In genomic region chr4:114459591-114459990, GRCm38 (mm10) we compare ENCODE assay signal across 8 mouse cellular contexts. TPM values are rescaled to one million over a fixed set of nuclear protein-coding genes. Genes with fewer than 3 reads are reported as not detected.
DNase-seq lines count a peak whose midpoint lies in the region; ATAC-seq lines count a peak whose summit lies in the region.
"Had no signal": no experiment of that assay in that cellular context is flagged by ENCODE, and none has a peak within 500 bp of the region (broad histone marks: within the 10 kb centered on the region; RNA-seq: fewer than 3 reads in every experiment).

No protein-coding gene starts in this region.

- no peaks in the 10 kb centered on the region for H3K36me3 ChIP-seq in limb, embryonic 13.5 days
- H3K36me3 ChIP-seq in limb, embryonic 10.5 days: no peaks in the 10 kb centered on the region
- no peaks in the 10 kb centered on the region for H3K36me3 ChIP-seq in heart, embryonic 12.5 days
- H3K36me3 ChIP-seq in midbrain, embryonic 16.5 days (ENCODE audit: control insufficient read depth, insufficient read depth, low read length): no peaks in the 10 kb centered on the region
- H3K36me3 ChIP-seq: liver, embryonic 13.5 days had no signal

- H3K9ac ChIP-seq in limb, embryonic 13.5 days: no peak overlapping the region
- no peak overlapping the region for H3K9ac ChIP-seq in heart, embryonic 12.5 days
- no peak overlapping the region for H3K9ac ChIP-seq in midbrain, embryonic 16.5 days (ENCODE audit: low read depth, low read length)
- H3K9ac ChIP-seq: liver, embryonic 13.5 days had no signal

- ATAC-seq in limb, embryonic 13.5 days (ENCODE audit: low FRiP score, low read depth): 0 out of 2 replicates have a peak, but pooled peaks have one; percentile 24
- no peak for ATAC-seq in heart, embryonic 12.5 days (ENCODE audit: insufficient number of reproducible peaks, low FRiP score)
- peak; percentile 32; the same call in 1 of the 2 replicates for ATAC-seq in midbrain, embryonic 16.5 days

- H3K4me2 ChIP-seq in limb, embryonic 13.5 days (replicated peaks): no peak overlapping the region
- no peak overlapping the region for H3K4me2 ChIP-seq in heart, embryonic 12.5 days
- no peak overlapping the region for H3K4me2 ChIP-seq in midbrain, embryonic 16.5 days (ENCODE audit: low read length)
- H3K4me2 ChIP-seq: liver, embryonic 13.5 days had no signal

- no peak overlapping the region for H3K4me3 ChIP-seq in limb, embryonic 13.5 days
- no peak overlapping the region for H3K4me3 ChIP-seq in limb, embryonic 10.5 days
- H3K4me3 ChIP-seq in heart, embryonic 12.5 days: no peak overlapping the region
- H3K4me3 ChIP-seq in midbrain, embryonic 16.5 days (ENCODE audit: low read depth, low read length): no peak overlapping the region
- H3K4me3 ChIP-seq: liver, embryonic 13.5 days had no signal

- H3K27me3 ChIP-seq in limb, embryonic 13.5 days: peaks cover 26% of the 10 kb centered on the region
- H3K27me3 ChIP-seq in limb, embryonic 10.5 days (ENCODE audit: low read depth, poor library complexity, severe bottlenecking): peaks cover 48% of the 10 kb centered on the region; the same call in 1 of the 2 replicates
- peaks cover 37% of the 10 kb centered on the region for H3K27me3 ChIP-seq in heart, embryonic 12.5 days (replicated peaks)
- H3K27me3 ChIP-seq in midbrain, embryonic 16.5 days (ENCODE audit: control insufficient read depth, insufficient read depth, low read depth, low read length): no peaks in the 10 kb centered on the region
- H3K27me3 ChIP-seq: liver, embryonic 13.5 days had no signal

- H3K27ac ChIP-seq in limb, embryonic 13.5 days: no peak overlapping the region
- H3K27ac ChIP-seq in limb, embryonic 10.5 days: no peak overlapping the region
- H3K27ac ChIP-seq in heart, embryonic 12.5 days (ENCODE audit: poor library complexity, severe bottlenecking): peak overlapping the region; percentile 18; the same call in 1 of the 2 replicates
- no peak overlapping the region for H3K27ac ChIP-seq in midbrain, embryonic 16.5 days (ENCODE audit: low read length)
- H3K27ac ChIP-seq: liver, embryonic 13.5 days had no signal

- WGBS in limb, embryonic 13.5 days: 53% methylated on average over 5 of the region's 5 CpGs
- WGBS in limb, embryonic 10.5 days: 52% methylated on average over 5 of the region's 5 CpGs
- WGBS in heart, embryonic 12.5 days: 54% methylated on average over 5 of the region's 5 CpGs
- 21% methylated on average over 5 of the region's 5 CpGs for WGBS in midbrain, embryonic 16.5 days

- H3K9me3 ChIP-seq in limb, embryonic 13.5 days: no peaks in the 10 kb centered on the region
- H3K9me3 ChIP-seq in limb, embryonic 10.5 days (replicated peaks): no peaks in the 10 kb centered on the region
- H3K9me3 ChIP-seq in heart, embryonic 12.5 days (replicated peaks): no peaks in the 10 kb centered on the region
- no peaks in the 10 kb centered on the region for H3K9me3 ChIP-seq in midbrain, embryonic 16.5 days (replicated peaks; ENCODE audit: control insufficient read depth, low read length, poor library complexity, severe bottlenecking)
- H3K9me3 ChIP-seq: liver, embryonic 13.5 days had no signal

- DNase-seq in limb, embryonic 10.5 days (ENCODE audit: low spot score): no peak
- peak; percentile 17 for DNase-seq in cerebellum, adult 8-10 months
- no peak for DNase-seq in spleen, adult 18-20 months
- DNase-seq in kidney, postnatal 25 days: no peak
- DNase-seq: liver, embryonic 13.5 days had no signal

- no peaks in the 10 kb centered on the region for H3K4me1 ChIP-seq in limb, embryonic 13.5 days
- peaks cover 7% of the 10 kb centered on the region; the same call in 1 of the 2 replicates for H3K4me1 ChIP-seq in limb, embryonic 10.5 days
- peaks cover 24% of the 10 kb centered on the region for H3K4me1 ChIP-seq in heart, embryonic 12.5 days (replicated peaks)
- H3K4me1 ChIP-seq in midbrain, embryonic 16.5 days (ENCODE audit: control insufficient read depth, insufficient read depth, low read length): no peaks in the 10 kb centered on the region
- H3K4me1 ChIP-seq: liver, embryonic 13.5 days had no signal

RNA-seq across cellular contexts. Expression of gene Trabd2b, which starts 53.1 kb away (rescaled TPM):
- polyA plus RNA-seq in limb, embryonic 13.5 days (2015; fragmentation: Nextera tagmentation; extraction: Ambion mirVana): 2.0 and 2.3 TPM in 2 replicates
- polyA plus RNA-seq in limb, embryonic 10.5 days (2016; fragmentation: Nextera tagmentation; extraction: Ambion mirVana): 0.34 and 0.56 TPM in 2 replicates
- 1.1 and 1.5 TPM in 2 replicates for polyA plus RNA-seq in heart, embryonic 12.5 days (2016; fragmentation: Nextera tagmentation; extraction: Ambion mirVana)
- 0.32 and 0.58 TPM in 2 replicates for polyA plus RNA-seq in midbrain, embryonic 16.5 days (2015; fragmentation: Nextera tagmentation; extraction: Ambion mirVana)
